Mouse (Mus musculus) hematopoietic stem cell, adult 5-6 weeks (primary cell): ENCODE results near the gene Azgp1. TPM values are rescaled to one million over a fixed set of nuclear protein-coding genes. Genes with fewer than 3 reads are reported as not detected.
"Not testable (repeated sequence)": the region's sequence is repeated elsewhere in the genome, so short reads cannot be mapped to it uniquely, and the experiment has no call there.

Experiments
- ATAC-seq, 2 experiments: fragments of 125-278 bp in 1 of 2; replicated peaks in 1 of 2; 2 replicates each; pipeline ENCODE4 v1.8.0; 2016 to 2017; ENCODE audit warnings: inconsistent platforms in 2 of 2, mild to moderate bottlenecking in 2 of 2, moderate number of reproducible peaks in 2 of 2, low read depth in 1 of 2, moderate TSS enrichment in 1 of 2; ENCODE audit not compliant: low FRiP score in 2 of 2, poor library complexity in 2 of 2, severe bottlenecking in 2 of 2, insufficient read depth in 1 of 2, low TSS enrichment in 1 of 2
- total RNA-seq: library from RNA; stranded (forward); fragments of 172-1452, 232-1000 nt; gene quantifications from 2 replicates; pipeline ENCODE4 v1.2.3, GENCODE M21; 2017

Gene Azgp1
- total RNA-seq, 1 experiment from 2014 or later, result not detected

- no peak for ATAC-seq
Measured at GRCm38 (mm10) chr5:138016530-138016929, 35.2 kb downstream of the Azgp1 start.

- no peak for ATAC-seq
Measured at GRCm38 (mm10) chr5:138016997-138017396, 35.7 kb downstream of the Azgp1 start.

GRCm38 (mm10) chr5:138019577-138019976, 38.3 kb downstream of the Azgp1 start:
- ATAC-seq, result not testable (repeated sequence)

DNA sequence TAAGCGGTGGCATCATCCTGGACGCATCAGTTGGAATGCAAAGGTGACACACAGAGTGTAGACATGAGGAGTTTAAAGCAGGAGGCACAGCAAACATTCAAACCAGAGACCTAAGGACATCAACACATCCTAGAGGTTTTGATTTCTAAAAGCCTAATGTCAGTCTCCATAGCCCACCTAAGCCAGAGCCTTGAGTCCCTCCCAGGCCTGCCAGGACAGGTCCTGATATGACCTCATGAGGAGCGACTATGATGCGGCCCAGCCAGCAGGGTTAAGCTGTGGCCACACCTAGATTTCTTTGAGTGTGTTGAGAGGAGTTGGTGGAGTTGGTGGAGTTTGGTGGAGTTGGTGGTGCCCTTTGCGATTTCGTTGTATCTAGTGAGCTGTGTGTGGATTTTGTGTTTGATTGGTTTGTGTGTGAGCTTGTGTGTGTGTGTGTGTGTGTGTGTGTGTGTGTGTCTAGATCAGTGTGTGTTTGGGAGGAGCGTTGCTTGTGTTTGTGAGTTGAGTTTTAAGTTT, 39.7 kb downstream of the Azgp1 start, which contains the start of the genes Smok3a and Smok3b:
TSS of gene Smok3a (plus strand) at position 301 of the 519 bp plus-strand sequence.
TSS of gene Smok3b (plus strand) at position 469 of the 519 bp plus-strand sequence.
- ATAC-seq, result not testable (repeated sequence)

Other genes starting within 250 kb of the Azgp1 start
- 0.05 and 0.25 TPM in 2 replicates for gene Nyap1, start 239.9 kb upstream of the Azgp1 start, total RNA-seq
- 61.0 and 67.7 TPM in 2 replicates for gene Tsc22d4, start 235.8 kb upstream of the Azgp1 start, total RNA-seq
- gene Ppp1r35, start 202.7 kb upstream of the Azgp1 start, total RNA-seq, result 15.3 and 61.5 TPM in 2 replicates
- 30.4 and 31.8 TPM in 2 replicates for gene Mepce, start 193.9 kb upstream of the Azgp1 start, total RNA-seq
- 21.3 and 27.6 TPM in 2 replicates for gene Zcwpw1, start 193.7 kb upstream of the Azgp1 start, total RNA-seq
- gene Pilra, start 145.2 kb upstream of the Azgp1 start, total RNA-seq, result 17.7 and 22.2 TPM in 2 replicates
- 6.0 and 12.3 TPM in 2 replicates for gene Pilrb1, start 123.4 kb upstream of the Azgp1 start, total RNA-seq
- 3.7 and 17.8 TPM in 2 replicates for gene Pilrb2, start 109.7 kb upstream of the Azgp1 start, total RNA-seq
- not detected in 2 replicates for gene Cyp3a13, start 59.9 kb upstream of the Azgp1 start, total RNA-seq
- gene Gjc3, start 18.4 kb upstream of the Azgp1 start, total RNA-seq, result not detected in 2 replicates
- not detected in 2 replicates for gene Smok3a, start 39.7 kb downstream of the Azgp1 start, total RNA-seq
- not detected in 2 replicates for gene Smok3b, start 39.9 kb downstream of the Azgp1 start, total RNA-seq
- not detected in 2 replicates for gene Smok3c, start 71.7 kb downstream of the Azgp1 start, total RNA-seq
- 45.8 and 48.2 TPM in 2 replicates for gene Zkscan1, start 103.6 kb downstream of the Azgp1 start, total RNA-seq
- 17.3 and 18.4 TPM in 2 replicates for gene Zscan21, start 135.4 kb downstream of the Azgp1 start, total RNA-seq
- gene Zfp113, start 174.2 kb downstream of the Azgp1 start, total RNA-seq, result 14.4 and 16.0 TPM in 2 replicates
- gene Cops6, start 179.6 kb downstream of the Azgp1 start, total RNA-seq, result 32.6 and 52.6 TPM in 2 replicates
- 34.8 and 50.0 TPM in 2 replicates for gene Ap4m1, start 190.5 kb downstream of the Azgp1 start, total RNA-seq
- gene Mcm7, start 190.9 kb downstream of the Azgp1 start, total RNA-seq, result 449 and 495 TPM in 2 replicates
- 30.3 and 40.9 TPM in 2 replicates for gene Taf6, start 205.9 kb downstream of the Azgp1 start, total RNA-seq
- 46.3 and 53.8 TPM in 2 replicates for gene Cnpy4, start 206.0 kb downstream of the Azgp1 start, total RNA-seq
- 2.8 and 3.5 TPM in 2 replicates for gene Mblac1, start 212.8 kb downstream of the Azgp1 start, total RNA-seq
- 6.4 and 8.7 TPM in 2 replicates for gene Nxpe5, start 244.4 kb downstream of the Azgp1 start, total RNA-seq